Mouse (Mus musculus): ENCODE measurements around the gene Slc45a3.

Gene Slc45a3

DNA sequence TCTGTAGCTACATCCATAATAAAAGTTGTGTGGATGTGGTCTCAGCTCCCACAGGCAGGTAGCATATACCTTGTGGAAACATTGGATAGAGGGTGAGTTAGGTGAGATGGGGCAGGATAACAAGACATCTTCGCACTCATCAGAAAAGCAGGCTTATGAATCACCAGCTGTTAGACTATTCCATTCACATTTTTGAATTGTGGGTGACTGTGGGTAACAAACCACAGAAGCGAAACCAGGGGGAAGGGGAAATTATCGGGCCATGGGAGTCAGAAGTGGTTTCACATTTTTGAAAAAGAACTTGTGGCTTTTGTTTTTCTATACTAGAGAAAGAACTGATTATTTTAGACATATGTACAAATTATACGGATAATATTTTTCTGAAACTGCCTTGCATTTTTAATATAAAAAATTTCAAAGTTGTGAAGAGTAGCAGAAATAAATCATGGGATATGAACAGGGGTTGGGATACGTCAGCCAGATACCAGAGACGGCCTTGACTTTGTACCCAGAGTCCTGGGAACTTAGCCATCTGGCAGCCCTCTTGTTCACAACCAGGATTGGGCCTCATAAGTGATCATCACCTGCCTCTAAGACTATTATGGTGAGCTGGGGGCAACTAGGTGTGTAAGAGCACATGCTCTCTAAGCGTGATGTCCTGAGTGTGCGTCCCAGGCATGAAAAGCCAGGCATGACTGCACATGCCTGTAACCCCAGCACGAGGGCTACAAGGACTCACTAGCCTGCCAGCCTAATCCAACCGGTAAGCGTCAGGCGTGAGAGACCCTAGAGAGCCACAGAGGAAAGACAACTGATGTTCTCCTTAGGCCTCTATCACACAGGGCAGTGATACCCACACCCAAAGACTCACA lies 30.6 kb downstream of the Slc45a3 start:
- in situ Hi-C loops (cut with MboI) = loop anchor here (10.0 kb wide), 1 partner anchor 121 kb away; no protein-coding TSS in a partner anchor

DNA sequence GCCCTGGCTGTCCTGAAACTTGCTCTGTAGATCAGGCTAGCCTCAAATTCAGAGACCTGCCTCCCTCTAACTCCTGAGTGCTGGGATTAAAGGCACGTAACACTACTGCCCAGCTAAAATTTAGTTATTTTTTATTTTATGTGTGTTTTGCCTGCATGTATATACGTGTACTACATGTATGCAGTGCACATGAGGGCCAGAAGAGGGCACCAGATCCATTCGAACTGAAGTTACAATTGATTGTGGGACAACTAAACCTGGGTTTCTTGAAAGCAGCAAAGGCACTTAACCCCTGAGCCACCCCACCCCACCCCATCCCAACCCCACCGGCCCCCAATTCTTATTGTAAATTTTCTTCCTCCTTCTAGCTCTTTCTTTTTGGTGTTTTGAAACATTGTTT lies 32.3 kb downstream of the Slc45a3 start:
- in situ Hi-C loops (cut with MboI) = loop anchor here (5.0 to 10.0 kb wide), 2 partner anchors 37 to 120 kb away; no protein-coding TSS in a partner anchor

DNA sequence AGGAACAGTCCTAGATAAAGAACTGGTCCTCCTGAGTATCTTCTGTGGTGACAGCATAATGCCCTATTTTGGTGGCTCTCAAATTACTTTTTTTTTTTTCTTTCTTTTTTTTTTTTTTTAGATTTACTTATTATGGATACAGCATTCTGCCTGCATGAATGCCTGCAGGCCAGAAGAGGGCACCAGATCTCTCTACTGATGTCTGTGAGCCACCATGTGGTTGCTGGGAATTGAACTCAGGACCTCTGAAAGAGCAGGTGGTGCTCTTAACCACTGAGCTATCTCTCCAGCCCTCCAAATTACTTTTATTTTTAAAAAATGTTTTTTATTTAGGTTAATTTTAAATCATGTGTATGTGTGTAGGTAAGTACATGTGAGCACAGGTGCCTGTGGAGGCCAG lies 37.7 kb downstream of the Slc45a3 start:
- in situ Hi-C loops (cut with MboI) = no loop called here

DNA sequence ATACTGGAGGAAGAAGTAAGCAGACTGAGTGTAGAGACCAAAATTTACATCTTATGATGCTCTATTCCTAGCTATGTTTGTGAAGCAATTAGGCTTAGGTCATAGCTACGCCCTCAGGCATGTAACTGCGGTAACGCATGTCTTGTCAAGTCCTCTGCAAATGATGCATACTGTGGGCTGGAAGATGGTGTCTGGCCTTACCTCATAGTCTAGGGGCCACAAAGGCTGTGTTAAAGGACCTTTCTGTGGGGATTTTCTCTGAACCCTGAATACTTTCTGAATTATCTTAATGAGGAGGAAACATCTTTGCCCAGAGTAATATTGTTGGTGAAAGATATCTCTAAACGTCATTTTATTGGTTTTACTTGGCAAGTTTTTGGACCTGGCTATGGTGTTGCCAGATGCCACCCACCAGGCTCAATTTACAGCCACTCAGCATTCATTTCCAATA lies 39.1 kb downstream of the Slc45a3 start:
- in situ Hi-C loops (cut with MboI) = no loop called here

DNA sequence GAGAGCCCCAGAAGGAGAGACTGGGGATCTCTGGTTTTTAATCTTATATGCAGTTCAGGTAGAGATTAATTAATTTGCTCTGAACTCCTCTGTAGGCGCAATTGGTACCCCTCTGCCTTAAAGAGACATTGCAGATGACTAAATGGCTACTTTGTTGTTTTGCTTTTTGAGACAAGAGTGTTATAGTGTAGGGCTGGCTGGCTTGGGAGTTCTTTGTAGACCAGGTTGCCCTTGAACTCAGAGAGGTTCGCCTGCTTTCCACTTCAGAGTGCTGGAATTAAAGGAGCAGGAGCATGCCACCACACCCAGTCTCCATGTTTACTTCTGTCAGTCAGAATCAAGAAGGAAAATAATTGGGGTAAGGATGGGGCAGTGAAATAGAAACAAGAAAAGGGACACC lies 40.3 kb downstream of the Slc45a3 start:
- in situ Hi-C loops (cut with MboI) = no loop called here

DNA sequence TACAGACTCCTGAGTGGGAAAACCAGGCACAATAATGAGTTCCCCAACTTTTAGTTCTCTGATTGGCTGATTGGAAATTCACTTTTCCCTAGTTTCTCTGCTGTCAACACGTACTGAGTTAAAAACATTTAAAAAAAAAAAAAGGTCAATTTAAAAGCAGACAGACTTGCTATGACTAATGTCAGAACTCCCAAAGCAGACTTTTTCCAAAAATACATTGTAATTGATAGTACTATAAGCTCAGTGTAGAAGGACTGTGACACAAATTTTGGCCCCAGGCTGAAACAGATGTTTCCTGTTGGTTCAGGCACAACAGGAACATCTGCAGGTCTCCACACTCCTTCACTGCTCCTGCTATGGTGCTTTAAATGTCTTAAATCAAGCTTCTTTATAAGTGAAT lies 41.0 kb downstream of the Slc45a3 start:
- in situ Hi-C loops (cut with MboI) = no loop called here

DNA sequence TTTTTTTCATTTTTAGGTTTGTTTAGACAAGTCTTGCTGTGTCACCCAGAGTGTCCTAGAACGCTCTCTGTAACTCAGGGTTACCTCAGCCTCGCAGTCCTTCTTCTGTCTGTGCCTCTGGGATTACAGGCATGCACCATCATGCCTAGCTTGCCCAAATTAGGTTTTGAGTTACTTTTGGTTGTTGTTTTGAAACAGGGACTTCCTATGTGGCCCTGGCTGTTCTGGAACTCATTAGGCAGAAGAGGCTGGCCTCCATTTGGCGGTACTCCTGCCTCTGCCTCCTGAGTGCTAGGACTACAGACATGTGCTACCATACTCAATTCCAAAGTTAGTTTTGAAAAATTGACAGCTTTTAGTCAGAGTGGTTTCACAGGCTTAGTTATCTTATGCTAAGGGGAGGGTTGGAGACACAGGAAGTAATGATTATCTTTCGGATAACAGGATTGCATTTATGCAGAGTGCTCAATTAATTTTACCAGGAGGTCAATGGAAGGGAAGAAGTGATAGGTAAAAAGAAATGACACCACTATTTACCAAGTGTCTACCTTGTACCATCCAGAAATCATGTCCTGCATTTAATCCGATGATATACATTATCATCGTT lies 41.9 kb downstream of the Slc45a3 start:
- in situ Hi-C loops (cut with MboI) = no loop called here

DNA sequence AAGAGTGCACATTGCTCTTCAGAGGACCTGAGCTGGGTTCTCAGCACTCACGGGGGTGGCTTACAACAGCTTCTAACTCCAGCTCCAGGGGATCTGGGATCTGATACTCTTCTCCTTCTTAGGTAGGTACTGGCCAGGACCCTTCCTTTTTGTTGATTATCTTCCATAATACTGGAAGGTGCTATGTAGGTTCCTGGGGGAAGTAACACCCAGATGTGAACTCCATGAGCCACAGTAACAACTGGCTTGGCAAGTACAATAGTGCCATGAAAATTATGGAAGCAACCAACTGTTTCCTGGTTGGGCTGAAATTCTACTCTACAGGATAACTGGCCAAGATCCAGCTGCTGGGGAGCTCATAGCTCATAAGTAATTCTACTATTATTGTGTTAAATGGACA lies 42.7 kb downstream of the Slc45a3 start:
- in situ Hi-C loops (cut with MboI) = no loop called here

DNA sequence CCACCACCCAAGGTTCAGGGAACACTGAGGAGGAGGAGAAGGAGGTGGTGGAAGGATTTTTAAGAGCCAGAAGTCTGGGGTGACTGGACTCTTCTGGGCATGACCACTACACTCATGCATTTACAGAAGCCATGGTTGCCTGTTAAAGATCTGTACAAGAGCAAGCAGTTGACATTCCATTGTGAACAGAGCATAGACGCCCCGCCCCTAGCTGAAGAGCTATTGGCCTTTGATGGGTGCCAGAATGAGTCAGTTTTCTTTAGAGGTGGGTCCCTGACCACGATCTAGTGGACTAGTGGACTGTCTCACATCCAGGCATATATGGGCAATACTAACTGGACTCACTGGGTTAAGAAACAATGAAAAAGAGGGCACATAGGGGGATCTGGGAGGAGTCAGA lies 43.3 kb downstream of the Slc45a3 start:
- in situ Hi-C loops (cut with MboI) = no loop called here

DNA sequence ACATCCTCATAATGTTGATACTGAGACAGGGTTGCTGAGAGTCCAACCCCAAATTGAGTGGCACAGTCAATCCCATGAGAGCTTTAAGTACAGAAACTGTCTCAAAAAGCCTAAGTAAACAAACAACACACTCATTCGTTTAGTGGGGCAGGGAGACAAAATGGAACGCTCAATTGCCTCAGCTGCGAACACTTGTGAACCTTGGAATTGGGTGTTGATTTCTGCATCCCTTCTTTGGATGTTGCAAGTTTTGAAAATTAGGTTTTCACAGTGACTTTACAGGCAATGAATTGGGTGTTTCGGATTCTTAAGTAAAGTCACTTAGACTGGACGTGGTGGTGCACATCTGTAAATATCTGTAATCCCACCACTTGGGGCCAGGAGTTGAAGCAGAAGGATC lies 44.0 kb downstream of the Slc45a3 start:
- in situ Hi-C loops (cut with MboI) = no loop called here

DNA sequence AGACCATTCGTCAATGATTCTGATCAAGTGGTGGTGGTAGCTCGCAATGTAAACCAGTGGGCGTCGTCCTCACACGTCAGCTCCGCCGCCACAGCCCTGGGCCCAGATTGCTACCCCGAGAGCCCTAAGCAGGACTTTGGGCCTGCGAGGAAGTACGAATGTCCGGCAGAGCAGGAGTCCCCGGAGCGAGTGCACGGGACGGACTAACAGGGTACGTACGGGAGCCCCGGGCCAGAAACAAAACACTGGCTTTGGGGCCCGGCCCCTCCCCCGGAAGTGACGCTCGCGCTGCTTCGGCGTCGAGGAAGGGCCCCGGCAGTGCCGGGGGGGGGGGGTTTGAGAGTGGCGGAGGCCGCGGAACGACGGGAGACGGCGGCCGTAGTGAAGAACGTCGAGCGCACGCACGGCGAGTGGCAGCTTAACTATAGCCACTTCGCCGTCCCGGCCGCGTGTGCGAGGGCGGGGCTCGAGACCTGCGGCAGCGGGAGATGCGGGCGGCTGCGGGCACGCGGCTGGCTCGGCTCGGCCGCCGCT lies 44.6 kb downstream of the Slc45a3 start, which contains the start of gene Elk4:
Gene Elk4 (plus strand): TSS at position 326 of the 534 bp plus-strand sequence.
- in situ Hi-C loops (cut with MboI) = no loop called here

DNA sequence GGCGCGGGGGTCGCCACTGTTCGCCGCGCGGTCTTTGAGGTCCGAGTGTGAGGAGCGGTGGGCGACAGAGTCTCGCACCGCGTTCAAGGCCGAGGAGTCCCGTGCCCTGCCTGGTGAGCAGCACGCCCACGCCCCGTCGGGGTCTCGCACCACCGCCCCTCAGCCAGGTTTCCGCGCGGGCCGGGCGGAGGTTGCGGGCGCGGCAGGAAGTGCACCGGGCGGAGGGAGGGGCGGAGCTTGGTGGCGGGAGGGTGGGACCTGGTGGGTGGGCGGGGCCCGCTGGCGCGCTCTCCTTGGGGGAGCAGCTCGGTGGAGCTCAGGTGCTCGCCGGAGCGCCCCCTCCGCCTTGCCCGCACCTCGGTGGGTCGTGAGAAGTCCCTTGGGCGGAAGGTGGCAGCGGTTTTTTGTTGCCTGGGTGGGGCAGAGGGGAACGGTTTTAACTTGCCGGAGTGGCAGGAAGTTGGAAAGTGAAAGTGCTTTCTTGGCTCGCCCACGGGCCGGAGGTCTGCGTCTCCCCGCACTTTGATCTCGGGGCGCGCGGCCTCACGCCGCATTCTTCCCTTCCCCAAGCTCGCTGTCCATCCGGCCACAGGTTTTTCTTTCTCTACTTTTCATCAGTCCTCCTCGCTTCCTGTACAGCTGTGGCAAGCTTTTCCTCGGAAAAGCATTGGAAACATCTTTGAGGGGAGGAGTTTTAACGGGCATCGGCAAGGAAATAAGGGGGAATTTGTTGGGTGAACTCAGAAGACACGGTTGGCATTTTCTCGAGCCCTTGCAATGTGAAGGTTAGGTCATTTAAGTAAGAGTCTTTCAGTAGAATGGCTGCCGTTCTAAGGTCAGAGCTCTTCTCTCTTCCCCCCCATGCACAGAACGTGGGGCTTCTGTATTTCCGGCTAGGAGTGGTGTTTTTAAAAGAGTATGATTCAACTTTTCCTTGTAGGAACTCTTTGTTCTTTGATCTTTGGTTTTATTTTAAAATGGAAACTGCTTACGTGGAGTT lies 45.4 kb downstream of the Slc45a3 start:
- in situ Hi-C loops (cut with MboI) = no loop called here

DNA sequence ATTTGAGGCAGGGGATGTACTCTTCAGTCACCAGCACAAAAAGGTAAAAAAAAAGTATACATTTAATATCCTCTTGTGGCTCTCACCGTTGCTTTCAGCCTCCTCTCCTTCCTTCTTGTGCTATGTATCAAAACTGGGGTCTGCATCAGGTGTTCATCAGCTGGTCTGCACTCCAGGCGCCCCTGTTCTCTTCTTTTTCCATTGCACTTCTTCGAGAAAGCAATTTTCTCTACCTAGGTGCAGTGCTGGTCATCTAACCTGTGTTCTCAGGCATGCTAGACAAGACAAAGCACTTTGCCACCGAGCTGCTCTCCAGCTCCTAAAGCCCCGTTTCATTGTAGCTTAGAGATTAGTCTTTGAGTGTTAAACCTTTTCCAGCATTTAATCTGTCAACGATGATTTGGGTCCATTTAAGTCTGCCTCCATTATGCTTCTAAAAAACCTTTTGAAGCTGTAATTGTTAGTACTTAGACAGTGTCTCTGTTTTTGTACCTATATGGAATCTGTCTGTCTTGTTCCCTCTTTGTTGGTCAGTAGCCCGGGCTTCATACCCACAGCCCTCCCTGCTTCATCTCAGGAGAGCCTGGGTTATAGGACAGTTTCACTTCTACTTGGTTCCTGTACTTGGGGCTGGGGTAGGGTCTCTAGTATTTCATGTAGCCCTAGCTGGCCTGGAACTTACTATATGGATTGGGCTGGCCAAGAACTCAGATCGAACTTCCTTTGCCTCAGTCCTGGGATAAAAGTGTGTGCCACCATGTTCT lies 46.3 kb downstream of the Slc45a3 start:
- in situ Hi-C loops (cut with MboI) = no loop called here

DNA sequence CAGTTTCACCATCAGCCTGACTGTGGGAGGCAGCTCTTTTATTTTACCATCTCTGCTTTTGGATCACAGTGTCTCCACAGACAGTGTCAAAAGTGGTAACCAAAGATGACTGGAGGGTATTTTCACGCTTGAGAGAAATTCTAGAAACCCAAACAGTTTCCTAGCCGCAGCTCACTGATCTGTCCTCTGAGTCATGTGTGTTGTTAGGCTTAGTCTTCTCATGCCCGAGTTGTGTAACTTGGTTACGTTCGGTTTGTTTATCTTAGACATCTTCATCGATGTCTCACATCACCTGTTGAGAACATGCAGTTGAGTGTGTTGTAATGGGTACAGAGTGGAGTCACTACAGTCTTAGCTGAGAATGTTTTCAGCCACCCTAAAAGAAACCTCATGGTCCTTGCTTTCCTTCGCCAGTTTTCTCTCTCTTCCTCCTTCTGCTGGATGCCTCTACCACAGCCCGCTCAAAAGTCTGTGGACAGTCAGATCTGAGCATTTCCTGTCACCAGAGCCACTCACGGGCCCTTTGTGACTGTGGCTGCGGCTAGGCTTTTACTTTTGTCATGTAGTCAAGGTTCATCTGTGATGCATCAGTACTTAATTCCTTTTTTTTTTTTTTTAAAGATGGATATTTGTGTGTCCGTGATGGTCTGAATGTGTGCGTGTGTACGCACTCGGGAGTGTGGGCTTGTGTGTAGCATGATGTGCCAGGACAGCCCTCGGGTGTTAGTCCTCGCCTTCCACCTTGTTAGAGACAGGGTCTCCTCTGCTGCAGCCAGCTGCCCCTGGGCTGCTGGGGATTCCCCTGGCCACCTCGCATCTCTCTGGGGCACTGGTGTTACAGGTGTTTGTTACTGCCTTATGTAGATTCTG lies 48.1 kb downstream of the Slc45a3 start:
- in situ Hi-C loops (cut with MboI) = no loop called here

DNA sequence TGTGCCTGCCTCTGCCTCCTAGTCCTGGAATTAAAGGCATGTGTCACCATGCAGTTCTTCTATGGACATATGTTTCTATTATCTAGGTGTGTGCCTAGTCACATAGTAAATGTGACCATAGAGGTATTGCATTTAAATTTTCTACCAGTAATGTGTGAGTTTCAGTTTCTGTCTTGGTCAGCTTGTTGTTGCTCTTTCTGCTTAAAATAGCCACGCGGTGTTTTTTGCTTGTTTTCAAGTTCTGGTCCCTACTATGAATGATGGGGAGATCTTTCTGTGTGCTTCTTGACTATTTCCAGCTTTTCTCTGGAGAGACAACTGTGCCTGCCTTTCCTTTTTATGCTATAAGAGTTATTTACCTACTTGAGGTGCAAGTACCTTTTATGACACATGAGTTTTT lies 49.0 kb downstream of the Slc45a3 start:
- in situ Hi-C loops (cut with MboI) = no loop called here

DNA sequence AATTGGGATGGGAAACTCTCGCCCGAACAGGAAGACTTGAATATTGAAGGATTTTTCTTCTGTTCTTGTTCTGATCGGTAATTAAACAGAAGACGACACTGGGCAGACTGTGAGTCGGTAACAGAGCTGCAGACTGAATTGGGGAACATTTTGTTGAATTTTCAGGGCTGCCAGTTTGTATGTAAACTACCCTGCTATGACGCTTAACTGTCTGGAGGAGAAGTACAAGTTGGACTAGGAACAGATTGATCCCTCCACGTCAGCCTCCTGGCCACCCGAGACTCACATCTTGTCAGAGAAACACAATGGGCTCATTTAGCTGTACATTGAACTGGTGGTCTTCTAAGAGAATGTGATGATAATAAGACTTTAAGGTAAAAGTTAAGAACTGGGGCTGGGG lies 50.1 kb downstream of the Slc45a3 start:
- in situ Hi-C loops (cut with MboI) = no loop called here

DNA sequence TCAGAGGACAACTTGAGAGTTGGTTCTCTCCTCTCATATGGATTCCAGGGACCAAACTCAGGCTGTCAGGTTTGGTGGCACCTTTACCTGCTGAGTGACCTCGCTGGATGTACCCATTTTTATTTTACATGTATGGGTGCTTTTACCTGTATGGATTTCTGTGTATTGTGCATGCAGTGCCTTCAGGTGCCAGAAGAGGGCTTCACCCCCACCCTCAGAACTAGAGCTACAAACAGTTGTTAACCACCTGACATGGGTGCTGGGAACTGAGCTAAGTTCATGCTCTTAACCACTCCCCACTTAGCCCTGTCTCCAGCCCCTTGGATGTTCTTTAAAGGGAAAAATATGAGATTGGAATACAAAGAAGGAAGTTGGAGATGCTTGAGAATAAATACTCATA lies 52.0 kb downstream of the Slc45a3 start:
- in situ Hi-C loops (cut with MboI) = no loop called here

DNA sequence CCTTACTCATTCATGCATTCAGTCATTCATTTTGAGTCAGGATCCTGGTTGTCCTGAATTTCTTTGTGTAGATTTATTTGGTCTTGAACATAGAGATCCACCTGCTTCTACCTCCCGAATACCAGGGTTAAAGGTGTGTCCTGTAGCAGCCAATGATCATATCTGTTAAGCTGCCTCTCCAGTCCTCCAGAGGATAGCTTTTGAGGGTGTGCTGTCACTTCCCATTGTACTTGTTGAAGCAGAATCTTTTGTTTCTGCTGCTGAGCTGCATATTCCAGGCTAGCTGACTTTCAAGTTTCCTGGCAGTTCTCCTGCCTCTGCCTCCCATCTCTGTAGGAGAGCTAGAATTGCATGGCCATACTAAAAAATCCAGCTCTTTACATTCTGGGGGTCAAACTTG lies 53.9 kb downstream of the Slc45a3 start:
- in situ Hi-C loops (cut with MboI) = no loop called here

DNA sequence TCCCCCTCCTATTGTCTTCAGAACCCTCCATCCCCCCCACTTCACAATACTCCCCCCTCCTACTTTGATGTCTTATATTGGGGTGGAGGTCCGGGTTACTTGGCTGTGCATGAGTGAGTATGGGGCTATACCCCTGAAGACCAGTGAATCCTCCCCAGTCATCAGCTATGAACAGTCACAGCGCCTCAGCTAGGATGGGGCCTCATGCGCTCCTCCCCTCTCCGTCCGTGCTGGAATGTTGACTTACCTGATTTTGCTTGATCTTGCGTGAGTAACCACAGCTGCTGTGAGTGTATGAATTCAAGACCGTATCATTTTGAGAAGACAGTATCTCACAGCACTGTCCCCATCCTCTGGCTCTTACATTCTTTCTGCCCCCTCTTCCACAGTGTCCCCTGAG lies 57.1 kb downstream of the Slc45a3 start:
- in situ Hi-C loops (cut with MboI) = no loop called here

DNA sequence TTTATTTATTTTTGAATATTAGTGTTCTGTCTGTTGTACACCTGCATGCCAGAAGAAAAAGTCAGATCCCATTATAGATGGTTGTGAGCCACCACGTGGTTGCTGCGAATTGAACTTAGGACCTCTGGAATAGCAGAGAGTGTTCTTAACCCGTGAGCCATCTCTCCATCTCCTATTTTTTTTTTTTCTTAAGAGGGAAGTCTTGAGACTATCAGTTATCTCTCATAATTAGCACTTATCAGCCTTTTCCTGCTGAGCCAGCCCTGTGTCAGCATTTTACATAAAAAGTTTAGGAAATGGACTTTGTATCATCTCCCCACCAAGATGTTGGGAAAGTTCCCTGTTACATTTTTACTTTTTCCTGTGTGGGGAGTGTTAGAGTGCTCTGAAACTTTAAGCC lies 59.3 kb downstream of the Slc45a3 start:
- in situ Hi-C loops (cut with MboI) = no loop called here
